Mouse (Mus musculus) embryonic facial prominence, embryonic 10.5 days (tissue): ENCODE data around the gene Adprm. TPM values are rescaled to one million over a fixed set of nuclear protein-coding genes. Genes with fewer than 3 reads are reported as not detected.
A peak's percentile ranks its signal among the peaks of the same experiment; 100 is the strongest.

Experiments used
- DNase-seq: peaks from one replicate; pipeline ENCODE4 v3.0.0-alpha.2; 2017; ENCODE audit warnings: low spot score
- H3K27ac ChIP-seq: fragments of 300-500 bp; sonication (generic); replicated peaks from 2 replicates; pipeline ENCODE4 v1.5.1; 2016; ENCODE audit warnings: mild to moderate bottlenecking
- H3K27me3 ChIP-seq: fragments of 300-500 bp; sonication (generic); replicated peaks from 2 replicates; pipeline ENCODE4 v1.6.1; 2016; ENCODE audit warnings: low read depth, mild to moderate bottlenecking; ENCODE audit not compliant: poor library complexity, severe bottlenecking
- H3K36me3 ChIP-seq: fragments of 300-500 bp; sonication (generic); replicated peaks from 2 replicates; pipeline ENCODE4 v1.6.1; 2016; ENCODE audit warnings: mild to moderate bottlenecking, moderate library complexity
- H3K4me1 ChIP-seq: fragments of 300-500 bp; sonication (generic); 2 replicates; pipeline ENCODE4 v1.6.1; 2016
- H3K4me3 ChIP-seq: fragments of 300-500 bp; sonication (generic); 2 replicates; pipeline ENCODE4 v1.5.1; 2016; ENCODE audit warnings: mild to moderate bottlenecking, moderate library complexity
- H3K9me3 ChIP-seq: fragments of 300-500 bp; sonication (generic); 2 replicates; pipeline ENCODE4 v1.6.1; 2016; ENCODE audit warnings: mild to moderate bottlenecking
- WGBS: fragments of 180-500 bp; shearing (Covaris S2); methylation state at CpG from one replicate; pipeline ENCODE4 v1.1.7; 2016; 5-methylcytosine and 5-hydroxymethylcytosine counted together
- polyA plus RNA-seq: library from polyadenylated mRNA; unstranded; fragments of >200 nt; fragmentation: Nextera tagmentation; extraction: Ambion mirVana; gene quantifications from 2 replicates; pipeline ENCODE4 v1.2.1, GENCODE M21; 2016

The Adprm gene
- polyA plus RNA-seq, 1 experiment from 2014 or later: 30.4 TPM

DNA sequence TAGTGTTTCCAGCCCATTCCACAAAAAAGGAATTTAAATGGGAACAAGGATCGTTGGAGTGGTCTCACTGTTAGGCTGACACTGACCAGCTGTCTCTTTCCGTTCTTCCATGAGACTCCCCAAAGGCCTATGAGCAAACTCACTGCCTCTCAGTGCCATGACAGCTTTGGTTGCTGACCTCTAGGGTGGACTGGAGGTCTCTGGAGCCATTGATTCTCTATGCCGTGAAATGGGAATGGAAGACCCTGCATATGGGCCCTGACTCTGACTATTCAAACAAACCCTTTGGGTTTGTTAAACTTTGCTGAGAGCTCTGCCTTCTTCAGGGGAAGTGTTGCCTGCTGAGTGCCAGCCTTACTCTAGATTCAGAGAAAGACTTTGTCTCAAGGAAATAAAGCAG is 15.3 kb upstream of the Adprm start:
- H3K4me3 ChIP-seq: no peak overlapping the region
- WGBS: 90% methylated on average over 3 of the region's 3 CpGs
- peaks cover 51% of the 10 kb centered on the region for H3K36me3 ChIP-seq

DNA sequence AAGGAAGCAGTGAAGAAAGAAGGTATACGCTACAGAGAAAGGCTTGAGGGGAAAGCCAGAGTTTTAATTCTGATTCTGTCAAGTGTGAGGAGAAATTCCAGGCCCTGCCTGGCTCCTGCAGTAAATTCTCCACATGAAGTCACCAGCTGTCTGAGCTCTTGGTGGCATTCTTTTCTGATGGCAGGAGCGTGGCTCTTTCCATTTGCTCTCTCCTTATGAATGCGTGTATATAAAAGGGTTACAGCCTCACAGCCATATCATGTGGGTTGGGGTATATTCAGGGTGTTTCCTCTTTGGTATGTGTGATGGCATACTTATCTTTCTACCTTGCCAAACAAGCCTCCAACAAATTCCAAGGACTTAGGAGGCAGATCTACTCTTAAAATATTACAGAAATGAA is 10.3 kb upstream of the Adprm start:
- DNase-seq: no peak
- peaks cover 98% of the 10 kb centered on the region for H3K36me3 ChIP-seq
- H3K4me3 ChIP-seq: no peak overlapping the region
- no peaks in the 10 kb centered on the region for H3K4me1 ChIP-seq
- H3K27me3 ChIP-seq: no peaks in the 10 kb centered on the region
- WGBS: 97% methylated on average over 3 of the region's 3 CpGs
- H3K27ac ChIP-seq: no peak overlapping the region
- no peaks in the 10 kb centered on the region for H3K9me3 ChIP-seq

More for the DNA sequence above, 15.3 kb upstream of the Adprm start:
- H3K27me3 ChIP-seq: no peaks in the 10 kb centered on the region
- no peak for DNase-seq
- H3K27ac ChIP-seq: no peak overlapping the region
- no peaks in the 10 kb centered on the region for H3K9me3 ChIP-seq
- no peaks in the 10 kb centered on the region for H3K4me1 ChIP-seq

DNA sequence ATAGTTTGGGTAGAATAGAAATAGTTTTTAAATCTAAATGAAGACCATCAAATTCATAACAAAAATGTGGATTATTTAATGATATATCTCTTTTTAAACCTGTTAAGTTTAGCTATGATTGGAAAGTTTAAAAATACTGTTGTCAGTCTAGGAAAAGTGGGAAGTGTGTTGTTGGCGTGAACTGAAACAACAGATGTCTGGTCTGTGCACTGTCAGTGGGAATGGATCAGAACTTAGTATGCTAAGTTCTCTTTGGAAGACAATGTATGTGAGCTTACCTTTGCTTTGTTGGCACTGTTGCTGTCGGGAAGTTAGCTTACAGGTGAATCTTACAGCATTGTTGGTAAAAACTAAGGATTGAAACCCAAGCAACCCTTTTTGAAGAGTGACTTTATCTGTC is 8.9 kb upstream of the Adprm start:
- H3K4me3 ChIP-seq: no peak overlapping the region
- H3K4me1 ChIP-seq: no peaks in the 10 kb centered on the region
- H3K36me3 ChIP-seq: peaks cover 98% of the 10 kb centered on the region
- 94% methylated on average over 2 of the region's 2 CpGs for WGBS
- no peaks in the 10 kb centered on the region for H3K27me3 ChIP-seq
- no peaks in the 10 kb centered on the region for H3K9me3 ChIP-seq
- no peak for DNase-seq
- no peak overlapping the region for H3K27ac ChIP-seq

DNA sequence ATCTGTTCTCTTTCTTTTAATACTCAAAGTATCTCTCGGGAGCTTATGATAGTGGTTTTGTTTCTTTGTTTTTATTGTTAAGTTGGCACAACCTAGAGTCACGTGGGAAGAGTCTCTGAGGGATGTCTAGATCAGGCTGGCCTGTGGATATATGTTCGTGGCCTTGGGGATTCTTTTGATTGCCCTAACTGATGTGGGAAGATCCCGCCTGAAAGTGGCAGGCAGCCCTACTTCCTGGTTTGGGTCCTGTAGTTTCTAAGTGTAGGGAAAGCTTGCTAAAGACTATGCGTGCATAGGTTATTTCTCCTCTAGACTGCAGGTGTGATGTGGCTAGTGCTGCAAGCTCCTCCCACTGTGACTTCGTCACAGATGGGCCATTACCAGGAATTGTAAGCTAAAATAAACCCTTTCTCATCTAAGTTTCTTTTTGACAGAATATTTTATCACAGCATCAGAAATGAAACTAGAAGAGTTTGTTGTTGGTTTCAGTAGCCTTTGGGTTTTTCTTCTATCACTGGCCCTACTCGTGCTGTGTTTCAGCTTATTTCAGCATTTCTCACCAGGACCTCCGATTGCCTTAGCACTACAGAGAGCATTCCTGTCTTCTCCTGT is 2.5 kb upstream of the Adprm start:
- no peaks in the 10 kb centered on the region for H3K27me3 ChIP-seq
- DNase-seq: no peak
- H3K9me3 ChIP-seq: no peaks in the 10 kb centered on the region
- no peak overlapping the region for H3K27ac ChIP-seq
- H3K36me3 ChIP-seq: peaks cover 67% of the 10 kb centered on the region
- no peak overlapping the region for H3K4me3 ChIP-seq
- peaks cover 20% of the 10 kb centered on the region for H3K4me1 ChIP-seq
- 89% methylated on average over 8 of the region's 8 CpGs for WGBS

DNA sequence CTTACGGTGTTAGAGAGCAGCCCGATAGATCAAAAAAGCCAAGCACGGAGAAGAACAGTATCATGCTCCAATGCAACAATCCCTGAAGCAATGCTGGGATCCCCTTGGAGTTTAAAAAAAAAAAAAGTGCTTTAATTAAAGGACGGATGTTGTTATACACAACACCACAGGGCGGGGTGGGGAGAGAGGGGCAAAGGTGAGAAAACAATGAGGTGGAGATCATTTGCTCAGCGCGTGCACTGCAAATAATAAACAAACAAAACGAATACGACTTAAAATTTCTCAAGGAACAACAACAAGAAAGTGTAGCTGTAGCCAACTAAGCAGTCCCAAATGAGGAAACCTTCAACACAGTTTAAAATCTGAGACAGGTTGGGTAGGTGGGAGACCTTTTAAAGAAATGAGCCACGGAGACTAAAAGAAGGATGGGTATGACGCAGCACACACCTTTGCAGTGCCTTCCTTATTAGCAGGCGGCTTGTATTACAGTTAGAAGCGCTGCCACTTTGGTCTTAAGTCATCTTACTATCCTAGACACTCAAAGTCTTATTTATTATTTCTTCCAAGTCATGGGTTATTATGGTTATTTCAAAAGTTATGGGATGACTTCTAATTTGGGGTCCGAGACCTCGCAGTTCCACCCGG is 596 bp downstream of the Adprm start:
- 10% methylated on average over 16 of the region's 16 CpGs for WGBS
- H3K9me3 ChIP-seq: no peaks in the 10 kb centered on the region
- H3K27me3 ChIP-seq: no peaks in the 10 kb centered on the region
- peaks cover 48% of the 10 kb centered on the region for H3K36me3 ChIP-seq
- no peak for DNase-seq
- peak overlapping the region; percentile 88 for H3K4me3 ChIP-seq
- peak overlapping the region; percentile 86 for H3K27ac ChIP-seq
- H3K4me1 ChIP-seq: peaks cover 20% of the 10 kb centered on the region

DNA sequence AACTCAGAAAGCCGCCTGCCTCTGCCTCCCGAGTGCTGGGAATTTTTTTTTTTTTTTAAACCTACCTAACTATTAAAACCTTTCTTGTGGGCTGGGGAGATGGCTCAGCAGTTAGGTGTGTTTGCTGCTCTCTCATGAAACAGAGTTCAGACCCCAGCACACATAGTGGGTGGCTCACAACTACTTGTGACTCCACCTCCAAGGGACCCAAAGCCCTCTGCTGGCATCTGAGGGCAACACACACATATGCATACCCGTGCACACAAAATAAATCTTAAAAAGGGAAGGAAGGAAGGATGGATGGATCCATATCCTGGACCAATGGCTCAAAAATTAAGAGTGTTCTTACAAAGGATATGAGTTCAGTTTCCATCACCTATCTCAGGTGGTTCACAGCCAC is 3.1 kb downstream of the Adprm start:
- Histone ChIP-seq H3K4me1 (peaks cover 29% of the 10 kb centered on the region), H3K9me3 (no peaks in the 10 kb centered on the region), H3K27me3 (no peaks in the 10 kb centered on the region), H3K36me3 (peaks cover 36% of the 10 kb centered on the region), H3K27ac (no peak overlapping the region), H3K4me3 (no peak overlapping the region)
- no peak for DNase-seq
- 87% methylated on average over 3 of the region's 3 CpGs for WGBS

DNA sequence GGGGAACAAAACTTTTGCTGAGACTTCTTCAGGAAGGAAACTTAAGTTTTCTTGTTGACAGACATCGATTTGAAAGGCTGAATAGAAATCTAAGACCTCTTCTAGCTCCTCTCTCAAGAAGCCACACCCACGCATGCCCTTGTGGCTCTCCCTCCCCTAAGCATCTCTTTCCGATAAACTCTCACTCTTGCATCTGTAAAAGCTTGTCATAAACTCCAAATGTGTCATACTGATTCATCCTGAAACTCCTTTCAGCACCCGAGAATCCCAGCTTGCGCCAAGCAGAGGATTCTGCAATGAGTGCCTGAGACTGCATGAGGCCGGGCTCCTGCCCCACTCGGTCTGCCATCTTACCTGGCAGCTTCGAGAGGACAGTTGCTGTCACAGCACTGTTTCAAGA is 3.9 kb downstream of the Adprm start:
- no peaks in the 10 kb centered on the region for H3K27me3 ChIP-seq
- H3K4me3 ChIP-seq: no peak overlapping the region
- H3K4me1 ChIP-seq: peaks cover 22% of the 10 kb centered on the region
- H3K9me3 ChIP-seq: no peaks in the 10 kb centered on the region
- 89% methylated on average over 8 of the region's 8 CpGs for WGBS
- no peak for DNase-seq
- no peak overlapping the region for H3K27ac ChIP-seq
- H3K36me3 ChIP-seq: peaks cover 32% of the 10 kb centered on the region

DNA sequence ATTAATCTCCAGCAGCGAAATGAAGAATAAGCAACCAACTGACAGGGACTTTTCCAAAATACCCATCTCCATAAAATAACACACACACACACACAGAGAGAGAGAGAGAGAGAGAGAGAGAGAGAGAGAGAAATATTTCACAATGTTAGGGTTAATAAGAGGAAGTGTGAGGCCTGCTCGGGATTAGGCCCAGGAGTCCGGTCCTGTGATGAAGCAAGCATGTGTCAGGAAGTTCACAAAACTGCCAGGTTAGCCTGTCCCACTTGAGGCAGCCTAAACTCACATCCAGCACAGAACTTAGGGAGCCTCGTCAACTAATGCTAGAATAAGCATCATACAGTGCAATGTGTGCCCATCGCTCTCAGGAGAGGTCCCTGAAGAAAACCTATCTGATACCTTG is 5.2 kb downstream of the Adprm start:
- Histone ChIP-seq H3K27ac (no peak overlapping the region), H3K4me1 (peaks cover 20% of the 10 kb centered on the region), H3K4me3 (no peak overlapping the region), H3K36me3 (peaks cover 41% of the 10 kb centered on the region), H3K9me3 (no peaks in the 10 kb centered on the region), H3K27me3 (no peaks in the 10 kb centered on the region)
- no peak for DNase-seq
- 90% methylated on average over 5 of the region's 5 CpGs for WGBS

DNA sequence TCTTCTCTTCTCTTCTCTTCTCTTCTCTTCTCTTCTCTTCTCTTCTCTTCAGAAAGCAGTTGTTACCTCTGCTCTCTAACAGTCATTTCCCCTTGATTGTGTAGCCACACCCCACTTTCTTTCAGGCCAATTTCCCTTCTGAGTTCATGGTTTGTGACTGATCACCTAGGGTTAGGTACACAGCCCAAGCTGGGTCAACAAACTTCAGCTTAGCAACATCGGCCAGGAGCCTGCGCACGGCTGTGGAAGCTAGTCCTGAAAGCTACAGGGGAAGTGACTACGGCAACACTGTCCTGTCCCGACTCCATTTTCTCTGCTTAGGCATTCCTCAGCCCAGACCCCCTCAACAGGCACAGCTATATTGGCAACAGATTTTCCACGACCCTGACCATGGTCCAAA is 7.4 kb downstream of the Adprm start:
- H3K4me1 ChIP-seq: peaks cover 12% of the 10 kb centered on the region
- no peak overlapping the region for H3K4me3 ChIP-seq
- no peaks in the 10 kb centered on the region for H3K27me3 ChIP-seq
- H3K27ac ChIP-seq: 0 out of 2 replicates have a peak overlapping the region, but pooled peaks have one; percentile 7
- 76% methylated on average over 6 of the region's 6 CpGs for WGBS
- H3K9me3 ChIP-seq: no peaks in the 10 kb centered on the region
- no peak for DNase-seq
- peaks cover 55% of the 10 kb centered on the region for H3K36me3 ChIP-seq

DNA sequence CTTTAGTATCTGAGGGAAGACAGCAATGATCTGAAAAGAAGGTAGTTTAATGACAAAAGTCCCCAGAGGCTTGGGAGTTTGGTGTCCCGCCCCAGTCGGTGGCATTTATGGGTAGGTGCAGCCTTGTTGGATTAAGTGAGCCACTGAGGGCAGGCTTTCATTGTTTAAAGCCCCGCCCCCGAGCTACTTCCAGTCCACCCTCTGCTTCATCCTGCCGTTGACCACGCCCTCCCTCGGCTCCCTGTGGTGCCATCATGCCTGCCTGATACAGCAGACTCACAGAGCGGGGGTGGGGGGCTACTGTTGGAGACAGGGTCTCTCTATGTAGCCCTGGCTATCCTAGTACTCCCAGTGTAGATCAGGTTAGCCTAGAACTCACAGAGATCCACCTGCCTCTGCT is 9.4 kb downstream of the Adprm start:
- DNase-seq: no peak
- no peak overlapping the region for H3K4me3 ChIP-seq
- H3K9me3 ChIP-seq: no peaks in the 10 kb centered on the region
- WGBS: 47% methylated on average over 8 of the region's 8 CpGs
- no peaks in the 10 kb centered on the region for H3K27me3 ChIP-seq
- peaks cover 12% of the 10 kb centered on the region for H3K4me1 ChIP-seq
- H3K36me3 ChIP-seq: peaks cover 61% of the 10 kb centered on the region
- H3K27ac ChIP-seq: no peak overlapping the region

DNA sequence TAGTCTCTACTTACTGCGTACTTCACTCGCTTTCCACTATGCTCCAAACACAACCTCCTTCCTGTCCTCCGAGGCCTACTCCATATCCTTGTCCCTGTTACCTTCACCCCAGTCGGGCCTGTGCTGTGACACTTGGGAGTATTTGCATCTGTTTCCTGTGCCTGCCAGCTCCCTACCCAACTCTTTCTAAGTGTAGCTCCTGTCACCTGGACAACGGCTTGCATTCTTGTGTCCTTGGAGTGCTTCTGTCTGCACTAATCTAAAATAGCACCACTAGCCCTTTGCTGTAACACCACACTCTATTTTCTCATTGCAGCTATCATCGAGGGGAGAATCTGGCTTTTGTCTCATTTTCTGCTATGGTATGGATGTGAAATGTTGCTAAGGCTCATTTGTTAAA is 11.9 kb downstream of the Adprm start:
- Histone ChIP-seq H3K36me3 (peaks cover 64% of the 10 kb centered on the region), H3K27me3 (no peaks in the 10 kb centered on the region), H3K4me1 (peaks cover 8% of the 10 kb centered on the region; the same call in 1 of the 2 replicates), H3K27ac (no peak overlapping the region), H3K4me3 (no peak overlapping the region), H3K9me3 (no peaks in the 10 kb centered on the region)
- DNase-seq: no peak
- WGBS: 97% methylated on average over 6 of the region's 6 CpGs

DNA sequence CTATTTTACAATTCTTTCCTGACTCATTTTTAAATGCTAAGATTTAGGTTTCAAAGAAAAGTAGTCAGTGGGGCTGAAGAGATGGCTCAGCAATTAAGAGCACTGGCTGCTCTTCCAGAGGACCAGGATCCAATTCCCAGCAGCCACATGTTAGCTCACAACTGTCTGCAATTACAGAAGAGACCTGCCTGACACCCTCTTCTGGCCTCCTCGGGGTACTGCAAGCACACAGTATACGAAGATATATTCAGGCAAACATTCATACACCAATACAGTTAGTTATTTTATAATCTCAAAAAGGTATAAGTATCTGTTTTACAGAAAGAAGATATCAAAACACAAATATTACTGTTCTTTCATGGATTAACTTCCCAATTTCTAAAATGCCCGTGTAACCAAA is 12.6 kb downstream of the Adprm start:
- no peaks in the 10 kb centered on the region for H3K27me3 ChIP-seq
- DNase-seq: no peak
- WGBS: 88% methylated on average over 3 of the region's 3 CpGs
- no peak overlapping the region for H3K4me3 ChIP-seq
- peaks cover 6% of the 10 kb centered on the region; the same call in 1 of the 2 replicates for H3K4me1 ChIP-seq
- no peak overlapping the region for H3K27ac ChIP-seq
- peaks cover 63% of the 10 kb centered on the region for H3K36me3 ChIP-seq
- no peaks in the 10 kb centered on the region for H3K9me3 ChIP-seq

DNA sequence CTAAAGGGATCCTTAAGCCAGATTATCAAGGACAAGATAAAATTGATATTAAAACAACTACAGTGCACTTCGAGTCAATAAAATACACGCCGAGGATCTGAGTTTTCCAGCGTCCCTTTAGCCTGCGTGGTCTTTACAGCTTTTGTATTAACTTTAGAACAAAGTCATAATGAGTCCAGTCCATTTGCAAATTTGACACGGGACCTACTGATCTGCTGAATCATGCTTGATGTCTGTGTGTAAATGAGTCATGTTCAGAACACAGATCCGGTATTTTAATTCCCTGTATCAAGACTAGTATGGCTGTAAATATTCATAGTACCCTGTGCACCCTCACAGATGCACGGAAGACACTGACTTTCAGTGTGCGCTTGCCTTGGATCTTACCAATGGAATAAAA is 15.5 kb downstream of the Adprm start:
- Histone ChIP-seq H3K9me3 (no peaks in the 10 kb centered on the region), H3K36me3 (peaks cover 53% of the 10 kb centered on the region), H3K4me1 (no peaks in the 10 kb centered on the region), H3K27ac (no peak overlapping the region), H3K4me3 (no peak overlapping the region), H3K27me3 (no peaks in the 10 kb centered on the region)
- 95% methylated on average over 9 of the region's 9 CpGs for WGBS
- DNase-seq: no peak
